Mouse (Mus musculus): ENCODE measurements around the gene 4930412O13Rik.

GRCm38 (mm10) chr2:9926194-9926904 lies 45.3 kb downstream of the 4930412O13Rik start:
- TF ChIP-seq GATA1 (IDR thresholded peaks at IDR 0.05; ENCODE audit: borderline replicate concordance, low read length) = no peak
- no peak for TF ChIP-seq FLI1 (IDR thresholded peaks at IDR 0.05; ENCODE audit: low read length)

All from megakaryocyte, embryonic 14.5 days (primary cell).